Mouse (Mus musculus) myocyte (in vitro differentiated cells): Measurements from ENCODE around the gene Cfl1. TPM values are rescaled to one million over a fixed set of nuclear protein-coding genes. Genes with fewer than 3 reads are reported as not detected.

Experiments used
- H3K27me3 ChIP-seq: one replicate; pipeline ENCODE4 v1.6.1; 2011; ENCODE audit not compliant: control insufficient read depth, insufficient read depth, insufficient read length
- H3K36me3 ChIP-seq: one replicate; pipeline ENCODE4 v1.6.1; 2011; ENCODE audit not compliant: control insufficient read depth, insufficient read depth
- H3K4me2 ChIP-seq: one replicate; pipeline ENCODE4 v1.6.1; 2011; ENCODE audit warnings: low read depth, control low read depth
- H3K4me3 ChIP-seq: one replicate; pipeline ENCODE4 v1.5.1; 2011; ENCODE audit warnings: mild to moderate bottlenecking, control low read depth, moderate library complexity
- H3K79me2 ChIP-seq: one replicate; pipeline ENCODE4 v1.6.1; 2011; ENCODE audit not compliant: control insufficient read depth, insufficient read depth
- H3ac ChIP-seq: one replicate; pipeline ENCODE4 v1.6.1; 2011; ENCODE audit not compliant: control insufficient read depth, insufficient read length
- CEBPB ChIP-seq: IDR thresholded peaks from 2 replicates; pipeline ENCODE4 v1.6.1; 2011; ENCODE audit warnings: mild to moderate bottlenecking, moderate library complexity; ENCODE audit not compliant: poor library complexity, insufficient read depth, severe bottlenecking
- E2F4 ChIP-seq: IDR thresholded peaks from one replicate; pipeline ENCODE4 v1.6.1; 2011; ENCODE audit warnings: mild to moderate bottlenecking, control low read depth, moderate library complexity; ENCODE audit not compliant: insufficient read depth
- MAX ChIP-seq: IDR thresholded peaks from one replicate; pipeline ENCODE4 v1.6.1; 2011; ENCODE audit warnings: low read depth, mild to moderate bottlenecking, control low read depth
- MYOD1 ChIP-seq, 3 experiments: IDR thresholded peaks; one replicate each; pipeline ENCODE4 v1.6.1; 2011; ENCODE audit warnings: control low read depth in 2 of 3, low read depth in 2 of 3, mild to moderate bottlenecking in 2 of 3, moderate library complexity in 1 of 3; ENCODE audit not compliant: insufficient read length in 2 of 3, control insufficient read depth in 1 of 3
- MYOG ChIP-seq, 3 experiments: IDR thresholded peaks; one replicate each; pipeline ENCODE4 v1.6.1; 2011; ENCODE audit warnings: control low read depth in 2 of 3, low read depth in 2 of 3, mild to moderate bottlenecking in 2 of 3; ENCODE audit not compliant: insufficient read length in 2 of 3, control insufficient read depth in 1 of 3, insufficient read depth in 1 of 3
- POLR2A ChIP-seq: IDR thresholded peaks from one replicate; pipeline ENCODE4 v1.6.1; 2011; ENCODE audit warnings: low read depth, mild to moderate bottlenecking, control low read depth, moderate library complexity; ENCODE audit not compliant: insufficient read length
- POLR2AphosphoS2 ChIP-seq: IDR thresholded peaks from one replicate; pipeline ENCODE4 v1.6.1; 2011; ENCODE audit warnings: low read depth, control low read depth; ENCODE audit not compliant: insufficient read length
- REST ChIP-seq: IDR thresholded peaks from one replicate; pipeline ENCODE4 v1.6.1; 2011; ENCODE audit warnings: mild to moderate bottlenecking, control low read depth, moderate library complexity; ENCODE audit not compliant: insufficient read depth, insufficient read length
- SRF ChIP-seq: IDR thresholded peaks from one replicate; pipeline ENCODE4 v1.6.1; 2011; ENCODE audit warnings: low read depth; ENCODE audit not compliant: control insufficient read depth, insufficient read length
- TCF12 ChIP-seq: IDR thresholded peaks from one replicate; pipeline ENCODE4 v1.6.1; 2011; ENCODE audit warnings: mild to moderate bottlenecking, control low read depth; ENCODE audit not compliant: poor library complexity, insufficient read depth, severe bottlenecking
- TCF3 ChIP-seq: IDR thresholded peaks from one replicate; pipeline ENCODE4 v1.6.1; 2011; ENCODE audit warnings: low read depth, control low read depth; ENCODE audit not compliant: insufficient read length
- USF1 ChIP-seq: IDR thresholded peaks from one replicate; pipeline ENCODE4 v1.6.1; 2011; ENCODE audit warnings: low read depth, mild to moderate bottlenecking, control low read depth, moderate library complexity
- polyA plus RNA-seq: library from polyadenylated mRNA; unstranded; fragments of >200 nt; fragmentation: generic; extraction: Trizol; gene quantifications from one replicate; pipeline ENCODE4 v1.2.1, GENCODE M21; 2012; ENCODE audit warnings: missing spikeins

Cfl1 gene
- polyA plus RNA-seq, result 948 TPM

DNA sequence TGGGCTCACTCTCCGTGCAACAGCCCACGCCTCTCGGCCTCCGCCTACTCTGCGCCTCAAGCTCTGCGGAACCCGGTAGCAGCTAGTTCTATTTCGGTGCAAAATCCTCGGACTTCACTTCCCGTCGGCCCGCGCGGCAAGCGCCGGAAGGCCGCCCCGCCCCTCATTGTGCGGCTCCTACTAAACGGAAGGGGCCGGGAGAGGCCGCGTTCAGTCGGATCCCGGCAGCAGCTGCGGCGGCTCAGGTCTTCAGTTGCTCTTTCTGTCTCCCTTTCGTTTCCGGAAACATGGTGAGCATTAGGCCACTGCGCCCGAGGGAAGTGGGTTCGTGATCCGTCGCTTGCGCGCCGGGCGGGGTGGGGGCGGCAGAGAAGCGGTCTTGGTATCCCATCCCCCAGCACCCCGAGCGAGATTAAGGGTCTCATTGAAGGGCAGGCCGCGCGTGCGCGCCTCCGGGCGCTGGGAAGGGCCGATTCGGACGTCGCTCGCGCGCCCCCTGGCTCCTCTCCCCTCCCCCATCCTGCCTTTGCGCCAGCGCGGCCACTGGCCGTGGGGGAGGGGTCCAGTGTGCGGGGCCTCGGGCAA, at the start of gene Cfl1:
Cfl1 (plus strand) TSS at position 143 of the 585 bp plus-strand sequence.
- Histone ChIP-seq H3K36me3 (peaks cover 35% of the 10 kb centered on the region), H3K4me3 (peak within 1 kb of the TSS; percentile 85), H3K79me2 (peaks cover 46% of the 10 kb centered on the region), H3ac (peak within 1 kb of the TSS; percentile 64), H3K27me3 (no peaks in the 10 kb centered on the region), H3K4me2 (peak within 1 kb of the TSS; percentile 98)
- TF ChIP-seq SRF (peak; percentile 68), REST (no peak), MYOD1 (IDR thresholded peaks at IDR 0.05; ENCODE audit: control insufficient read depth in 1 of 3, insufficient read length in 2 of 3, low read depth in 2 of 3) (peak in 1 of 3 experiments; percentile 5), POLR2AphosphoS2 (peak; percentile 74), POLR2A (peak; percentile 91), MYOG (IDR thresholded peaks at IDR 0.05; ENCODE audit: control insufficient read depth in 1 of 3, insufficient read depth in 1 of 3, insufficient read length in 2 of 3, low read depth in 2 of 3) (peak in 1 of 3 experiments; percentile 46), MAX (no peak), USF1 (no peak)

DNA sequence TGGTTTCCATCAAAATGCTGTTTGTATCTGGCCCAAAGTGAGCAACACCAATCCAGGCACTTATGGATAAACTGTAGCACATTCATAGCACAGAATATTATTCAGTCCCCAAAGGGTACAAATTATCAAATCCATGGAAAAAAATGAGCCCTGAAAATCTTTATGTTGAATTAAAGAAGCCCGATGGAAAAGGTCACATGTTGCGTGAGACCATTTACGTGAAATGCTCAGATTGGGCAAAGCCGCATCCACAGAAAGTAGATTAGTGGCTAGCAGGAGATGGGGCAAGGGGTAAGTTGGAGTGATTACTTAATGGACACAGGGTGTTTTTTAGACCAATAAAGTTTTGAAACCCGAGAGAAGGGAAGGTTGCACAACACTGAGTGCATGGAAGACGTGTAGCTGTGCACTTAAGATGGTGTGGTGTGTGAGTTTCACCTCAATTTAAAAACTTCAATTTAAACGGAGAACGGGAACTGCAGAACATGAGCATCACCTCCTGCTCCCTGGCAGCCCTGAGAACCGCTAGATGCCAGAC, 45.8 kb upstream of the Cfl1 start:
- no peak for TF ChIP-seq MAX
- TF ChIP-seq CEBPB, result peak; percentile 88
- TF ChIP-seq TCF12, result no peak
- TF ChIP-seq MYOG (IDR thresholded peaks at IDR 0.05; ENCODE audit: control insufficient read depth in 1 of 3, insufficient read depth in 1 of 3, insufficient read length in 2 of 3, low read depth in 2 of 3), result no peak
- TF ChIP-seq REST, result no peak
- TF ChIP-seq POLR2A, result no peak
- no peak for TF ChIP-seq MYOD1 (IDR thresholded peaks at IDR 0.05; ENCODE audit: control insufficient read depth in 1 of 3, insufficient read length in 2 of 3, low read depth in 2 of 3)
- TF ChIP-seq POLR2AphosphoS2, result no peak
- TF ChIP-seq TCF3, result no peak
- TF ChIP-seq USF1, result peak; percentile 68
- no peak for TF ChIP-seq SRF
- Histone ChIP-seq H3K4me2 (peak overlapping the region; percentile 86), H3ac (no peak overlapping the region), H3K79me2 (peaks cover 15% of the 10 kb centered on the region), H3K27me3 (no peaks in the 10 kb centered on the region), H3K4me3 (peak overlapping the region; percentile 1), H3K36me3 (no peaks in the 10 kb centered on the region)

DNA sequence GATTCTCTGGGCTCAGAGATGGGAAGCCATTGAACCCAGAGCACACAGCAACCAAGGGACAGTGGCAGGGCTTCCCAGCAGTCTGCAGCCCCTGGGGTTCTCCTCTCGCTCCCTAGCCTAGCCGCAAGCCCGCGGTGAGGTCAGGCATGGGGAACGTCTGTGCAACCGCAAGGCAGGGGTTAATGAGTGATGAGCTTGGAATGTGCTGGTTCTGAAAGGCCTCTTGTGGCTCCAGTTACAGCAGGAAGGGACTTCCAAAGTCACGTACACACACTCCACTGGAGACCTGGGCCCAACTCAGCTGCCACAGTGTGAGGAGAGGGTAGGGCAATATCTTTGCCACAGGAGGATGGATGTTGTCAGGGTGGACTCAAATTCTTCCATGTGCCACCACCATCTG, 45.3 kb upstream of the Cfl1 start:
- H3ac ChIP-seq, result no peak overlapping the region
- H3K4me2 ChIP-seq, result peak overlapping the region; percentile 86
- H3K79me2 ChIP-seq, result peaks cover 21% of the 10 kb centered on the region
- no peaks in the 10 kb centered on the region for H3K36me3 ChIP-seq
- TF ChIP-seq MAX (no peak), CEBPB (no peak), POLR2AphosphoS2 (no peak), MYOD1 (IDR thresholded peaks at IDR 0.05; ENCODE audit: control insufficient read depth in 1 of 3, insufficient read length in 2 of 3, low read depth in 2 of 3) (peak in 2 of 3 experiments; percentile 41 to 63), SRF (no peak), REST (no peak), E2F4 (no peak), USF1 (no peak), POLR2A (no peak), MYOG (IDR thresholded peaks at IDR 0.05; ENCODE audit: control insufficient read depth in 1 of 3, insufficient read depth in 1 of 3, insufficient read length in 2 of 3, low read depth in 2 of 3) (peak in 1 of 3 experiments; percentile 49), TCF12 (no peak), TCF3 (no peak)
- H3K27me3 ChIP-seq, result no peaks in the 10 kb centered on the region
- H3K4me3 ChIP-seq, result peak overlapping the region; percentile 1

DNA sequence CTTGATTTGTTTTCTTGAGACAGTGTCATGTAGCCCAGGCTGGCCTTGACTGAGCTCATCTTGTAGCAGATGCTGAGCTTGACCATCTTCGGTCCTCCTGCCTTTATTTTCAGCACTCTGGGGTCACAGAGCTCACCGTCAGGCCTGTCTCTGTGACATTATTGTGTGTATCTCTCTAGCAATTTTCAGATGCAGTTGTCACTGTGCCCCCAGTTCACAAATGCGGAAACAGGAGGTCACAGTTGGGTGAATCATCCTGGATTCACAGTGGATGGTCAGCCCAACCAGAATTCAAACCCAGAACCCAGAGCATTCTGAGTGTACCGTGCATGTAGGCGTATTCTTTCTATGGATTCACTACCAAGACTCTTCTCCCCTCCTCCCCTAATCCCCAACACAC, 44.5 kb upstream of the Cfl1 start:
- peaks cover 29% of the 10 kb centered on the region for H3K79me2 ChIP-seq
- no peak overlapping the region for H3ac ChIP-seq
- TF ChIP-seq MYOD1 (IDR thresholded peaks at IDR 0.05; ENCODE audit: control insufficient read depth in 1 of 3, insufficient read length in 2 of 3, low read depth in 2 of 3), result peak in 2 of 3 experiments; percentile 62 to 63
- no peak for TF ChIP-seq SRF
- TF ChIP-seq MYOG (IDR thresholded peaks at IDR 0.05; ENCODE audit: control insufficient read depth in 1 of 3, insufficient read depth in 1 of 3, insufficient read length in 2 of 3, low read depth in 2 of 3), result peak in 1 of 3 experiments; percentile 47
- peak overlapping the region; percentile 86 for H3K4me2 ChIP-seq
- H3K4me3 ChIP-seq, result no peak overlapping the region
- no peaks in the 10 kb centered on the region for H3K36me3 ChIP-seq
- no peaks in the 10 kb centered on the region for H3K27me3 ChIP-seq

- no peaks in the 10 kb centered on the region for H3K36me3 ChIP-seq
- H3K27me3 ChIP-seq, result no peaks in the 10 kb centered on the region
- H3K79me2 ChIP-seq, result peaks cover 48% of the 10 kb centered on the region
- TF ChIP-seq E2F4 (no peak), USF1 (no peak), MAX (no peak), MYOD1 (IDR thresholded peaks at IDR 0.05; ENCODE audit: control insufficient read depth in 1 of 3, insufficient read length in 2 of 3, low read depth in 2 of 3) (peak in 2 of 3 experiments; percentile 1 to 10), MYOG (IDR thresholded peaks at IDR 0.05; ENCODE audit: control insufficient read depth in 1 of 3, insufficient read depth in 1 of 3, insufficient read length in 2 of 3, low read depth in 2 of 3) (peak in 1 of 3 experiments; percentile 23), CEBPB (no peak), SRF (peak; percentile 97), REST (no peak), POLR2AphosphoS2 (peak; percentile 52), POLR2A (peak; percentile 71)
- H3K4me3 ChIP-seq, result peak within 1 kb of the TSS; percentile 89
- H3K4me2 ChIP-seq, result peak within 1 kb of the TSS; percentile 86
- peak within 1 kb of the TSS; percentile 8 for H3ac ChIP-seq
Observed at GRCm38 (mm10) chr19:5447515-5448353, 42.5 kb upstream of the Cfl1 start, which contains the start of gene Fosl1. Fosl1 (plus strand) TSS chr19:5447547.
